Mouse (Mus musculus) lung, postnatal 25 days (tissue): ENCODE measurements around the gene Pkd1.

Experiments used
- DNase-seq: peaks from one replicate; pipeline ENCODE4 v3.0.0; 2022; ENCODE audit warnings: low spot score

Gene Pkd1

GRCm38 (mm10) chr17:24644875-24645721, 95.5 kb downstream of the Pkd1 start:
- peak; percentile 80 for DNase-seq

GRCm38 (mm10) chr17:24645916-24646315, 96.3 kb downstream of the Pkd1 start:
- peak; percentile 72 for DNase-seq
